Mouse (Mus musculus): ENCODE data around the gene Stk24.

DNA sequence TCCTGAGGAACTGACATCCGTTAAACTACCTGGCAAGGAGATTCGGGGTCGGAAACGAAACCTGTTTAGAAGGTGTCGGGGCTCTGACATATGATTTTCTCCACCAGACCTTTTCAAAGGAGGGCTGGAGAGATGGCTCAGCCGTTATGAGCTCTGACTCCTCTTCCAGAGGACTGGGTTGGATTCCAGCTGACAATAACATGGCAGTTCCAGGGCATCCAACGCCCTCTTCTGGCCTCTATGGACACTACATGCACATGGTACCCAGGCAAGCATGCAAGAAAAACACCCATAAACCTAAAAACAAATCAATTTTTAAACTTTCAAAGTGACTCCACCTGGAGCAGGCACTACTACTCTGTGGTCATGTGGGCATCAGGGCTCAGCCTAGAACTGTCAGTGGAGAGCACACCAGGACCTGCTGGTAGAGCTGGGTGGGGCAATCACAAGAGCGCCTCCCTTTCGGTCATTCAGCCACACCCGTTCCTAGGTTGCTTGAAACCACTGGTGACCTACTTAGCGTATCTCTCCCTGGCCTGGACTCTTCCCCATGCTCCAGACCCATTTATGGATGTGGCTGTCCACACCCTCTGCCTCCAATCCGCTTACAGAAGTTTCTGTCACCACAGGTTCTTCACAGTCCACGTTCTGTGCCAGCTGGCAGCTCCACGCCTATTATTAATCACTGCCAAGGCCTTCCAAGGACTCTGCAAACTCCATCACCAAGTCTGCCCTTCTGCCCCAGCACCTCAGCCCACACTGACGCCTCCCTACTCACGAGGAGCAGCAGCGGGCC lies 18.3 kb downstream of the Stk24 start:
- TF ChIP-seq CTCF (conservative IDR thresholded peaks at IDR 0.05; ENCODE audit: low read length) (peak; percentile 25), POU5F1 (IDR thresholded peaks at IDR 0.05; ENCODE audit: borderline replicate concordance, low read length) (no peak), NANOG (IDR thresholded peaks at IDR 0.05; ENCODE audit: borderline replicate concordance, low read length) (no peak)
